Mouse (Mus musculus) natural killer cell, adult 2 months (primary cell): ENCODE measurements around the gene Siglece.

ENCODE experiments used
- DNase-seq, 2 experiments: peaks; one replicate each; pipeline ENCODE4 v3.0.0; 2022; ENCODE audit warnings: low spot score in 2 of 2

Gene Siglece

DNA sequence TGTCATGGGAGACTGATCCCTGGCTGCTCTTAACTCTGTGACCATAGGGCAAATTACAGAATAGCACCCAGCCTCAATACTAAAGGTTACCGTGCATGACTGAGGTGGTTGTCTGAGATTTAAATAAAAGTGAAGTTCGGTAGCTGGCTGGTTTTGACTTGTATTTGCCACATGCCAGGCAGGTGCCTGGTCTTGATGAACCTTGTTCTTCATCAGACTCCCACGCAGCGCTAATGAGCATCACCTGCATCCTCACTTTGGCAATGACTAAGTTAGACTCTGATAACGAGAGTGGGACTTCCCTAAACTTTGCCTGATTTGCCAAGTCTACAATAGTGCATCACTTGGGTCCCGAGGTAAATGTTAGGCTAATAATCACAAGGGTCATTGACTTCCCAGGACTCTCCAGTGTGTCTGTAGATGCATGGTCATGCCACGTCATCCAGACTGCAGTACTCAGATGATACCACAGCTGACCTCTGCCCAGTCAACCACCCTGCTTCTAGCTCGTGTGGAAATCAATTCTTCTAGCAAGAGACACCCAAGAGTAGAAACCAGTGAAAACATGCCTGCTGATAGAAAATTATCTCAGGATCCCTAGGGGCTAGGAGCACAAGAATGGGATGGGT, 34.1 kb downstream of the Siglece start:
- no peak for DNase-seq

DNA sequence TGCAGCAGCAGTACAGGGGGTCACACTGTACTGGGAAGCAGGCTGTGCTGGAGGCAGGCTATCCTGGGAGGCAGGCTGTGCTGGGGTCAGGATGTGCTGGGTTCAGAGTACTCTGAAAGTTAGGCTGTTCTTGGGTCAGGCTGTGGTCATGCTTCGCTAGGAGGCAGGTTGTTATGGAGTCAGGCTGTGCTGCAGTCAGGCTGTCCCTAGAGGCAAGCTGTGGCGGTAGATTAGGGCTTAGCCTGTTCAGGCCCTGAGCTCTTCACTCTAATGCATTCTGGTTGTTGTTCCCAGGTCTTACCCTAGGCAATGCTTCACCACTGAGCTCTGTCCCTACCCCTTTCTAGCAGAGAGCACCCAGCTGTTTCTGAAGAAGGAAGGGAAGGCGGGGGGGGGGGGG, 34.9 kb downstream of the Siglece start:
- DNase-seq: no peak

DNA sequence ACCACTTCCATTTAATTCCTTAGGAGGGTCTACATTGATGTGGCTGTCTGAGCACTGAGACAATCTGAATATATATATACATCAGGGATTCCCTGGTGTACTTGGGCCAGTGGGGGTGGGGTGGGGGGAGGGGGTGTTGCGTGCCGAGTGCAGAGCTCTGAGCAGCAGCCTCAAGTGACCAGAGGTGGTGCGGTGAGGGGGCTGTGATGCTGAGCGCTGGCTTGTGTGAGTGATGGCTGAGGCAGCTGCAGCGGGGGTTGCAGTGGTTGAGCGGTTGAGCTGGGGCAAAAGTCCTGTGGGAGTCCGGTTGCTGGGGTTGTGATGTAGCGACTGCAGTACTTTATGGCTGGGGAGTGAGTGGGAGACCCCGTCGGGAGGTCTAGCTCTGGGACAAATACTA, 36.1 kb downstream of the Siglece start:
- DNase-seq: no peak

- DNase-seq: no peak
These were observed 37.0 kb downstream of the Siglece start for GRCm38 (mm10) chr7:43622927-43623326.

DNA sequence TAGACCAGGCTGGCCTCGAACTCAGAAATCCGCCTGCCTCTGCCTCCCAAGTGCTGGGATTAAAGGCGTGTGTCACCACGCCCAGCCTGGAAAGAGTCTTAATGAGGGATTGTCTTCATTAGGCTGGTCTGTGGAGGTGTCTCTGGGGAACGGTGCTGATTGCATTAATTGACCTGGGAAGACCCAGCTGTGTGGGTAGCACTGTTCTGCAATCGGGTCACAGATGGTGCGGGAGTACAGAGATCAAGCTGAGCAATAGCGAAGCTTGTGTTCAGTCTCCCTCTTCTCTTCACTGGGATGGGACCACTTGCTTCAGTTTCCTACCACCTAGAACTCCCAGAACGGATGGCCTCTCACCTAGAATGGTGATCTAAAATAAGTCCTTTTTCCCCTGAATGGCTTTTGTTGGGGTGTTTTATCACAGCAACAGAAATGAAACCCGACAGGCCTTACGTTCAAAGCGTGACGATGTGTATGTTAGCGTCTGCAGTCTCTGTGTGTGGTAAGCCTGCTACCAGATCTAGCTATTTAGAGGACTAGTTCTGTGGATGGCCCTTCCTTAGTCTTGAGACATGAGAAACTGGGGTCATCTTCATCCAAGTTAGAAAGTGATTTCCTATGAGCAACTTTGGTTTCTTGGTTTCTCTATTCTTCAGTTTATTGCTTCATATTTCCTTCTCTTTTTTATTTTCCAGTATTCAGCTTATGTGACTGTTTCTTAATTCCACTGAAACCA, 46.0 kb downstream of the Siglece start:
- DNase-seq: no peak

GRCm38 (mm10) chr7:43608316-43608824, 51.6 kb downstream of the Siglece start:
- DNase-seq: no peak

DNA sequence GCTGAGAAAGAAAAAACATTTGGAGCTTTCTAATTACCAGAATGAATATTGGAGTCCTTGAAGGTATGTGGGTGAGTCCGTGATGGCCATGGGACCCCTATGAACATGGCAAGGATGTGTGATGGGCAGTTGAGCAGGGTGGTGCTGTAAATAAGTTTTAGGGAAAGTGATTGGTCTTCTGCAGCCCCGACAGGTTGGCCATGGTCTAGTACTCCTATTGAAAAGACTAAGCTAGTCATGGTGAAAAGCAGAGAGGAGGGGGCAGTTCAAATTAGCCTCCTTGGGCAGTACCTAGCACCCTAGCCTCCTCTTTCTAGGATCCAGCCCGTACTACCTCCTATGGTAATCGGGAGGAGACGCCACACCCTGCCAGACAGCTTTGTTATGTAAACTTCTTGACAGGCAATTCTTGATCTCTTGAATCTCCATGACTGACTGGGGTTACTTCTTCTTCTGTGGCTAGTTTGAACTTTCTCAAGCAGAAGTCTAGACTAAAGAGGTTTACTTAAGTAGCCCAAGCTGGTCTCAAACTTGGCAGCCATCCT, 52.1 kb downstream of the Siglece start:
- no peak for DNase-seq

GRCm38 (mm10) chr7:43606896-43607742, 52.8 kb downstream of the Siglece start, which contains the start of gene Zfp819:
Gene Zfp819 (plus strand): TSS chr7:43607169.
- peak; percentile 27 to 37 for DNase-seq

- DNase-seq: no peak
These were observed 58.1 kb downstream of the Siglece start for GRCm38 (mm10) chr7:43601884-43602283.
